Mouse (Mus musculus): ENCODE results near the gene Xylt1.

DNA sequence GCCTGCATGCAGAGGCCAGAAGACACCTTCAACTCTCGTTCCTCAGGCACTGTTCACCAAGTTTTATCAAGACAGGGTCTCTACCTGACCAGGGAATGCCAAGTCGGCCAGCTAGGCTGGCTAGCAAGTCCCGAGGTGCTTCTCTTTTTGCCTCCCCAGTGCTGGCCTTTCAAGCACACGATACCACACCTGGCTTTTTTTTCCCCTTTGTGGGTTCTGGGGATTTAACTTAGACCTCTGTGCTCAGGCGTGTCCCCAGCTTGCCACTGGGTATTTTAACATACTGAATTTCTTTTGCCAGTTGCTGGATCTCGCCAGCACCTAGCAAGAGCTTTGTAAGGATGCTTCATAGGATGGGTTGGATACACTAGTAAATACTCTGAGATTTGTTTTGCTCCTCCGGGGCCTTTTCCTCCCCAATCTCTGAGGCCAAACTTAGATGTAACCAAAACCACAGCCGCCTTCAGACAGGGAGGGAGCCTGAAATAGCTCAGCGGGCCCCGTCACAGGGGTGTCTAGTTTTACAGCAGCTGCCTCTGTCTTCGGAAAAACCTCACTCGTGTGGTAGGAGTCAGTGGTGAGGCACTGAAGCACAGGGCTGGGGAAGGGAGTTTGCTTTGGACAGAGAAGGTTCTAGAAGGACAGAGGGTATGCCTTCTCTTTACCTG is 33.7 kb downstream of the Xylt1 start:
- TF ChIP-seq CTCF (IDR thresholded peaks at IDR 0.05; ENCODE audit: borderline replicate concordance, control insufficient read depth, extremely low read depth, insufficient read depth, low read length, poor library complexity) (no peak), POLR2A (IDR thresholded peaks at IDR 0.05; ENCODE audit: control insufficient read depth, extremely low read depth, insufficient read depth, low read length, poor library complexity) (no peak)

Measured in thymus, adult 2 months (tissue).